Mouse (Mus musculus) CD8-positive naive resting alpha-beta T cell, adult 2 months (primary cell): ENCODE data around the gene Kdm4b.

Experiments
- DNase-seq, 2 experiments: peaks; one replicate each; pipeline ENCODE4 v3.0.0; 2022; ENCODE audit warnings: low read depth in 2 of 2, low spot score in 2 of 2

The Kdm4b gene

GRCm38 (mm10) chr17:56298238-56298637 lies 27.6 kb upstream of the Kdm4b start:
- DNase-seq, result no peak

- DNase-seq, result no peak
Measured at GRCm38 (mm10) chr17:56300186-56300585, 25.7 kb upstream of the Kdm4b start, which contains the start of gene Arrdc5. Arrdc5 (minus strand) TSS chr17:56300286.

GRCm38 (mm10) chr17:56302363-56302996 lies 23.4 kb upstream of the Kdm4b start:
- DNase-seq, result no peak

- peak in 1 of 2 experiments; percentile 28 for DNase-seq
Measured at GRCm38 (mm10) chr17:56303160-56303846, 22.6 kb upstream of the Kdm4b start, which contains the start of gene Uhrf1. Uhrf1 (plus strand) TSS chr17:56303321.

GRCm38 (mm10) chr17:56303847-56304586 lies 21.8 kb upstream of the Kdm4b start:
- DNase-seq, result peak; percentile 92 to 96

GRCm38 (mm10) chr17:56304718-56305117 lies 21.1 kb upstream of the Kdm4b start:
- no peak for DNase-seq

- DNase-seq, result no peak
Measured at GRCm38 (mm10) chr17:56305156-56305555, 20.7 kb upstream of the Kdm4b start.

- DNase-seq, result no peak
Measured at GRCm38 (mm10) chr17:56305826-56306225, 20.0 kb upstream of the Kdm4b start.

- DNase-seq, result no peak
Measured at GRCm38 (mm10) chr17:56308088-56308487, 17.8 kb upstream of the Kdm4b start.

GRCm38 (mm10) chr17:56309191-56309945 lies 16.5 kb upstream of the Kdm4b start:
- no peak for DNase-seq

- no peak for DNase-seq
Measured at GRCm38 (mm10) chr17:56324419-56324818, 1.4 kb upstream of the Kdm4b start.

- no peak for DNase-seq
Measured at GRCm38 (mm10) chr17:56326153-56327147, 588 bp downstream of the Kdm4b start.

GRCm38 (mm10) chr17:56329267-56329666 lies 3.4 kb downstream of the Kdm4b start:
- no peak for DNase-seq

GRCm38 (mm10) chr17:56330345-56330744 lies 4.5 kb downstream of the Kdm4b start:
- peak; percentile 27 to 37 for DNase-seq

- DNase-seq, result no peak
Measured at GRCm38 (mm10) chr17:56331256-56331655, 5.4 kb downstream of the Kdm4b start.

- no peak for DNase-seq
Measured at GRCm38 (mm10) chr17:56332987-56333386, 7.1 kb downstream of the Kdm4b start.

GRCm38 (mm10) chr17:56337190-56337589 lies 11.3 kb downstream of the Kdm4b start:
- peak in 1 of 2 experiments; percentile 48 for DNase-seq

GRCm38 (mm10) chr17:56337791-56338190 lies 11.9 kb downstream of the Kdm4b start:
- no peak for DNase-seq

- DNase-seq, result peak; percentile 41 to 63
Measured at GRCm38 (mm10) chr17:56338909-56339308, 13.0 kb downstream of the Kdm4b start.

GRCm38 (mm10) chr17:56340717-56341116 lies 14.9 kb downstream of the Kdm4b start:
- no peak for DNase-seq
